Mouse (Mus musculus) megakaryocyte, embryonic 14.5 days (primary cell): ENCODE results near the gene Snph.

Experiments
- FLI1 ChIP-seq: IDR thresholded peaks from 2 replicates; pipeline ENCODE4 v1.6.1; 2012; ENCODE audit warnings: low read length, inconsistent platforms, mixed read lengths
- GATA1 ChIP-seq: IDR thresholded peaks from 3 replicates; pipeline ENCODE4 v1.6.1; 2012; ENCODE audit warnings: mixed read lengths, low read length, inconsistent platforms, borderline replicate concordance

DNA sequence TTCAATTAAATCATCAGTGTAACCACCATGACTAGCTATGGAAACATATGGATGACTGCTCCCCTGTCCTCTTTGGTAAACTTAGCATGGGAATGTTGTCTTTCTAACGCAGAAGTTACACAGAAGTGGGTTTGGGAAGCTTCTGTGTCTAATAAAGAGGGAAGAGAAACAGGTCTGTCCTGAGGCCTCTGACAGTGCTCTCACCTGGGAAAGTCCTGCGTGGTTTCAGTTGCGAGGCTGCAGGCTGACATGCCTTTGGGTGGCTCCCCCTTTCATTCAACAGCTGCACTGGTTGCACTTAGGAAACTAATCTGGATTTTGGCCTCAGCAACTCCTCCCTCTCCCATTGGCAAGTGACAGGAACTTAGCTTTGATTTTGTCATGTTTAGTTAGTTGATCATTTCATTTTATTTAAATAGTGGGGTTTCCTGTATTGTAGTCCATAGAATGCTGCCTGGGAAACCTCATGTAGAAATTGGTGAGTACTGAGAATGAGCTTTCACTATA, 82.7 kb downstream of the Snph start:
- TF ChIP-seq GATA1 (no peak), FLI1 (no peak)
